Mouse (Mus musculus): Measurements from ENCODE around the gene Mnd1. TPM values are rescaled to one million over a fixed set of nuclear protein-coding genes. Genes with fewer than 3 reads are reported as not detected.

Gene Mnd1
- polyA plus RNA-seq, 1 experiment = 4.2 TPM

DNA sequence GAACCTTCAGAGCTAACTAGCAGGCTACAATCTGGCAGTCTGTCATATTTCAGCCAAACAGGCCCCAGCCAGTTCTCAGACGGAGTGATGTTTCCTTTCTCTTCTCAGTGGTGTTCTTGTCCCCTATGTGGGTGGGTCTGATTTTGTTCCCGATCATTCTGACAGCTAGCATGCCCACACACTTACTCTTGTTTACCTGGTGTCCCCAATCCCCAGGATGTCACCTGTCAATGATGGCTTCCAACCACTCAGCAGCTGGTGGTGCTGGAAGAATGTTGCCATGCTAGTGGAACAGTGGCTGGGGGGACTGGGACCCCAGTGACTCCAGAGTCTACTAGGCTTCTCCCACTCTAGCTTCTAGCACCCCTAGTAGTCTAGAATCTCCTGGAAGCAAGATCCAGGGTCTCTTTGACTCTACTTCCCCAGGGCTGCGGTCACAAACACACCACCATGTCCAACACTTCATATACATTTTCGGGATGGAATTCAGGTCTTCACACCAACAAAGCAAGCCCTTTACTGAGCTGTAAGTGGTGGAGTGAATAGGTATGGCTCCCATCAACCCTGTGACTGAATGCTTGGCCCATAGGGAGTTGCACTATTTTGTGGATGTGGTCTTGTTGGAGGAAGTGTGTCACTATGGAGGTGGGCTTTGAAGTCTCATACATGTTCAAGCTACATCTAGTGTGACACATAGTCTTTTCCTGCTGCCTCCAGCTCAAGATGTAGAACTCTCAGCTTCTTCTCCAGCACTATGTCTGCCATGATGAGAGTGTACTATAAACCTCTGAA is 2.2 kb upstream of the Mnd1 start:
- DNase-seq (ENCODE audit: low spot score) = no peak

DNA sequence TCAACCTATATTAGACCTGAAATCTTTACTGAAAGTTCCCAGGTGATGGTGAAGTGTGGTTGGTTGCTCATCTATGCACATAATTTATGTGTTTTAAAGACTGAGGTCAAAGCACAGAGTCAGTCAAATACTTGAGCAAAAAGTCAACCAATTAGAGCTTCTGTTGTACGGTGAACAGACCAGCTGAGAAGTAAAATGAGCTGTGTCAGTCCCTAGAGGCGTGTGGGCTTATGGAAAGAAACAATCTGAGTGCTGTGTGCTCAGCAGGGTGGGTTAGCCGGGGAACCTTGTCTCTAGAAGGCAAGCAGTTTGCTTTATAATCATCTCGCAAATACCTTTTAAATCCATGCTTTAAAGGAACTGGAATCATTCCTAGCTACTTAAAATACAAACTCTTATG is 1.4 kb upstream of the Mnd1 start:
- no peak for DNase-seq (ENCODE audit: low spot score)

DNA sequence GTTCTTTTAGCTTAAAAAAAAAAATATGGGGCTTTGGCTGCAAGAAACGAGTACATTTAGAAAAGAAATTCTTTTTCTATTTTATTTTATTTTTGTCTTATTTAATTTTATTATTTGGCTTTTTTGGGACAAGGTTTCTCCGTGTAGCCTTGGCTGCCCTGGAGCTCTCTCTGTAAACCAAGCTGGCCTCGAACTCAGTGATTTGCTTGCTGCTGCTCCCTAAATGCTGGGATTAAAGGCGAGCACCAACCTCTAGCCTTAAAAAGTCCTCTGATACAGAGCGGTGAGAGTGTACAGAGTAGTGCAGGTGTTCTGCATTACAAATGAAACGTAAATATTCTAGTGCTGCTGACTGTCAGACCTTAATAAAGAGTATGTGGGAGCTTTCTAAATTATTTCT is 519 bp upstream of the Mnd1 start:
- DNase-seq (ENCODE audit: low spot score) = no peak

GRCm38 (mm10) chr3:84155146-84155545 is 440 bp downstream of the Mnd1 start:
- no peak for DNase-seq (ENCODE audit: low spot score)

GRCm38 (mm10) chr3:84154721-84155141 is 855 bp downstream of the Mnd1 start:
- DNase-seq (ENCODE audit: low spot score) = no peak

GRCm38 (mm10) chr3:84149831-84150230 is 5.8 kb downstream of the Mnd1 start:
- DNase-seq (ENCODE audit: low spot score) = no peak

GRCm38 (mm10) chr3:84140947-84141346 is 14.6 kb downstream of the Mnd1 start:
- DNase-seq (ENCODE audit: low spot score) = no peak

DNA sequence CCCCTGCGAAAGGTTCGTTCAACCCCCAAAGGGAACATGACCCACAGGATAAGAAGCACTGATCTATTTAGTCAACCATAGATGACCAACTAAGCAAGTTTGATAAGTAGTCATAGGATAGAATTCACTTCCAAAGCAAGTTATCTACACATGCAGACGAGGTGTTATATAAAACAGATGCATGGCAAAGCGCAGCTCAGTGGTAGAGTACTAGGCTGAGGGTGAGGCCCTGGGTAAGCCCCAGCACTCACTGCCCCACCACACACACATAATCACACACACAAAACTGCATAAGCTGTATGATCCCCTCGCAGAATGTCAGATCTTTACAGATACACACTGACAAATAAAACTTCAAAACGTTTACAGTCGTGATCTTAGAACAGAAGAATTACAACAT is 19.1 kb downstream of the Mnd1 start:
- no peak for DNase-seq (ENCODE audit: low spot score)

DNA sequence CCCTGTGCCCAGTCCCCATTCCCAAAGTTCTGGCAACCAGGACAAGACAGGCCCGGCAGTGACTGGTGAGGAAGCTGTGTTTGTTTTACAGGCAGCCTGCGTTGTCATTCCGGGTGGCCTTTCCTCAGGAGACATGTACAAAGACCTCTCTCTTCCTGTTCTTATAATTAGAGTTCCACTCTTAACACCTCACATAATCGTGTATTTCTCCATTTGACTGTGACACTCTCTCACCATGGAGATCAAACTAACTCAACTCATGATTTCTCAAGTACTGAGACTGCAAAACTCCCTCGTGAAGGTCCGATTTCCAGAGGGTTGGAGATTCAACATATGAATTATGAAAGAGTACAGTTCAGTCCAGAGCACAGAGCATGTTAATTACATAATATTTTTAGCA is 19.7 kb downstream of the Mnd1 start:
- DNase-seq (ENCODE audit: low spot score) = no peak

GRCm38 (mm10) chr3:84135387-84135786 is 20.2 kb downstream of the Mnd1 start:
- no peak for DNase-seq (ENCODE audit: low spot score)

DNA sequence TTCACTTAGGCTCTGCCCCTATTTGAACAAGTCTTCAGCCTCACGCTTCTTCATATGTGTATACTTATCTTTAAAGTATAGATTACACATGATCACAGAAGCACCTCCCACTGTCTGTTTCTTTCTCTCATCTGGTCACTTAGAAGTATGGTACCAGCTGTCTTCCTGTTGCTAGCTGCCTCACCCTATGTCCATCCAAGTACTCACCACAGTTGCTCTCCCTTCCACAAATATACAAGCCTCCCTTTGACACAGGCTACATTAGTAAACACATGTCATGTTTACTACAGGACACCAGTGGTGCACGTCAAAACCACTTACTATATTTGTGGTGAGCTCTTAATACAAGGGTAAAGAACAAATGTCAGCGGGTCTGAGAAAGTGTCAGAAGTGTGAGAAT is 24.2 kb downstream of the Mnd1 start:
- no peak for DNase-seq (ENCODE audit: low spot score)

- DNase-seq (ENCODE audit: low spot score) = no peak
Observed at GRCm38 (mm10) chr3:84130776-84131175, 24.8 kb downstream of the Mnd1 start.

DNA sequence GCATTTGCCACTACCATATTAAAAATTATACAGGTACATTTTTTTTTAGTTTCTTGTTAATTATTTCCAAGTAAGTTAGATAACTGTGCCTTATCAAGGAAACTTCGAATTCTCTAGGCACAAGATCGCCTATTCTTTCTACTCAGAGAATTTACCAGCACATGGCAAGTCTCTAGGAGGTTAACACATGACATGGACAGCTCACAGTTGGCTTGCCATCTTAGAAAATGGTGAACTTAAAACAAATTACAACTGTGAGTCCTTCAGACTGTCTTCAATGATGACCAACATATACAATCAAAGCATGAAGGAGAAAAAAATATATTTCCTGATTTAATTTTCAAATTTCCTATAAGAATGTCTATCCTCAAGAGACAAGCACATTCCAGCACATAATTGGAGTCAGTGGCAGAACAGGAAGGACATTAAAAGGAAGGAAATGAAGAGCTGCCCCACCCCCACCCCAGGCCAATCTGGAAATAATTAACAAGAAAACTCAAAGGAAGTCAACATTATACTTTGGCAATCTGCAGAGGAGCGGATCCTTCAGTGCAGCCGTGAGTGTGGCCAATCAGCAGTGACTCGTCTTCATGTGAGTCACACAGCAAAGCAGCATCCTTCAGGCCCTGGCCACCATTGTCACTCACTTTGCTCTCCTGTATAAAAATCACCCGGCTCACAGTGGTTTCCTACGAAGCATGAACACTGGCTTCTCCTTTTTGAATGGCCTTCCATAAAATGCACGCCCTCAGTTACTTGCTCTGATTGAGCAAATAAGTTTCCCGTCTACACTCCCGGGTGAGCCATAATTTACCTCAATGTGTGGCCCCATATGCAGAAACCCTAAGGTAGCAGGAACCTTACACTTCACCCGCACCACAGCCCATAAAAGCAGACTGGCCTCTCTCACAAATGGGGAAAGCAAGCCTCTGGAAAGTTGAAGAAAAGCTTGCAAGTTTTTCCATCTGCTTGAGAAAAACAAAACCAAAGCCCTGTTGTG is 26.4 kb downstream of the Mnd1 start:
- DNase-seq (ENCODE audit: low spot score) = no peak

- no peak for DNase-seq (ENCODE audit: low spot score)
Observed at GRCm38 (mm10) chr3:84127431-84127830, 28.2 kb downstream of the Mnd1 start.

- no peak for DNase-seq (ENCODE audit: low spot score)
Observed at GRCm38 (mm10) chr3:84126721-84127120, 28.9 kb downstream of the Mnd1 start.

DNA sequence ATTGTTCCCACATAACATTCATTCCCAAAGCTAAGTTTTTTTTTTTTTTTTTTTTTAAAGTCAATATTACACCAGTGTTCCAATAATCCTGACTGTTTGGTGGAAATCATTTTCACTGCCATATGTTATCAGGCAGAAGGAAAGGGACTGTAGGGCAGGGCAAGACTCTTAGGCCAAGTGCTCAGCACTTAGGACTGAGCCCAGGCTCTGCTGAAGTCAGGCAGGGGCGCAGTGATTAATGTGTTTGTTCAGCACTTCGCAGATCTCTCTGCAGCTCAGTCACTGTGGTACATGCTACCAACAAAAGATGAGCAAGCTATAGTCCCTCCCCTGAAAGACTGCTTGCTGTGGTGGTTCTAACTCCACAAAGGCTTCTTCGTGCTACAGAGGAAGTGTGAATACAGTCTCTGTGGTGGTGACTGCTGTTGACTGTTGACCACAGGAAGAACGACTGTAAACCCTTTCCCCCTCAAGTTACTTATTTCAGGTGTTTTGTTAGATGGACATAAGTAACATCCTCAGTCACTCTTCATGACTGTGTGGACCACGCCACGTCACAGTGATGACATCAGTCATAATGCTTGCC is 29.8 kb downstream of the Mnd1 start:
- DNase-seq (ENCODE audit: low spot score) = no peak

DNA sequence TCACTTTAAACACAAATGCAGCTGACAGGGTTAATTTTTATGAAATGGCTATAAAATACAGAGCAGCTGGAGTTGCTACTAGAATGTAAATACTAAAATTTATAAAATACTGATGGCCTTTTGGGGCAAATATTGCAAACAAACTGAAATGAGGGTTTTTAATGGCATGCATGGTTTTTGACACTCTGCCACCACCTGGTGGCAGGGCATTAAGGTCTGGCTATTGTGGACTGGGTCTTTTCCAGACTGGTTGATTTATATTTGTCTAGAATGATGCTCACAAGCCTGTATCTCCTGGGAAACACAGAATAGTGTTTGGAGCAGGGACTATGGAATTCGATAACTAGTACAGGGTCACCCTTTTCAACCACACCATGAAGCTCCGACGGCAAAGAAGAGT is 32.1 kb downstream of the Mnd1 start:
- no peak for DNase-seq (ENCODE audit: low spot score)

DNA sequence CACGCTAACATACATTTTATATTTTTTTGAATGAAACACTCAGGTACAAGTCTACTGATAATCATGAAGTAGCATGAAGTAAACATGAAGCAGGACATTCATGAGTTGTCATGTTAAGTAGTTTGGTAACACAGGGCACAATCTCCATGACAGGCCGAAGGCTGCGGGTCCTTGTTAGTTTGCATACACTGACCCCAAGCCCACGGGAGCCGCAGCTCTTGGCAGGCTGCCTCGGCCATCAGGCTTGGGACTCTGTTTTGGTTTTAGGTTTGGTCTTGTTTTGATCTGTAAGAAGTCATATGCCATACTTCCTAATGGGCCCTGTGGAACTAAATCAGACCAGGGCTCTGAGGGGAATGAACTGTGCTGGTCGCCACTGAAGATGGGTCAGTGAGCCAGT is 36.9 kb downstream of the Mnd1 start:
- DNase-seq (ENCODE audit: low spot score) = no peak

DNA sequence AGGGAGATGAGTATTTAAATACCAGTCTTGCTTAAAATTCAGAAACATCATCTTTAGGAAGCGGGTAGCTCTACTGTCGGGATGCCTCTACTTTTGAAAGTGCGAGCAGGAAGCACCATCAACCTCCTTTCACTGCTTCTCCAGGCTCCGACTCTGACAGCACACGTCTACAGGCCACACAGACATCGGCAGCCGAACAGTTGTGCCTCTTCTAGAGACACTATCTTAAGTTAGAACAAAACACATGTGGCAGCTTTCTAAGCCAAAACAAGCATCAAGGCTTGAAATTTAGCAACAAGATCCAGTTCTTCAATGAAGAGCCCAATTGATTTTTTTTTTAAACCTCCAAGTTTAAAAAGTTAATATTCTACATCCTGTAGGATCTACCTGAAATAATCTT is 37.4 kb downstream of the Mnd1 start:
- no peak for DNase-seq (ENCODE audit: low spot score)

- DNase-seq (ENCODE audit: low spot score) = no peak
Observed at GRCm38 (mm10) chr3:84108614-84109013, 47.0 kb downstream of the Mnd1 start.

GRCm38 (mm10) chr3:84106106-84106505 is 49.5 kb downstream of the Mnd1 start:
- no peak for DNase-seq (ENCODE audit: low spot score)

DNA sequence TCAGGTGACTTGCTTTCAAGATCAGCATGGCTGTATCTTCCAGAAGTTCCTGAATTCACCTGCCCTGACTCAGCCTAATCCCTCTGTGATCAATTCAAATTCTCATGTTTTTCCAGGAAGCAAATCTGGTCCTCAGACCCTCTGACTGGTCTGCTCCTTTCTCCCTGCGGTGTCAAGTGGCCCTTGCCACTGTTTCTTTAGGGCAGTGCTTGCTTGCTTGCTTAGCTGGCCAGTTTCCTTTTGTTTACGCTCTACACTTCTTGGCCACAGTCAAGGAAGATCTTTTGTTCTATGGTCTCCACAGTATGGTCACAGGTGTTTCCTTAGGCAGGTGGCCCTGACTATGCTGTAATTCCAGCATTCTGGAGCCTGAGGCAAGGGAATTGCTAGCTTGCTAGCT is 52.0 kb downstream of the Mnd1 start:
- DNase-seq (ENCODE audit: low spot score) = no peak

All from urinary bladder, adult 2 months (tissue).